Mouse (Mus musculus) bone marrow, adult 2 months (tissue): ENCODE data around the gene Plod2.

Experiments
- CTCF ChIP-seq: fragments of 200-500 bp; IDR thresholded peaks from 2 replicates; pipeline ENCODE4 v1.5.1; 2011; ENCODE audit warnings: low read length, control low read depth; ENCODE audit not compliant: control insufficient read depth, insufficient read depth
- POLR2A ChIP-seq: fragments of 200-500 bp; IDR thresholded peaks from 2 replicates; pipeline ENCODE4 v1.6.1; 2011; ENCODE audit warnings: low read depth, mild to moderate bottlenecking, control low read depth, low read length, borderline replicate concordance; ENCODE audit not compliant: control insufficient read depth

DNA sequence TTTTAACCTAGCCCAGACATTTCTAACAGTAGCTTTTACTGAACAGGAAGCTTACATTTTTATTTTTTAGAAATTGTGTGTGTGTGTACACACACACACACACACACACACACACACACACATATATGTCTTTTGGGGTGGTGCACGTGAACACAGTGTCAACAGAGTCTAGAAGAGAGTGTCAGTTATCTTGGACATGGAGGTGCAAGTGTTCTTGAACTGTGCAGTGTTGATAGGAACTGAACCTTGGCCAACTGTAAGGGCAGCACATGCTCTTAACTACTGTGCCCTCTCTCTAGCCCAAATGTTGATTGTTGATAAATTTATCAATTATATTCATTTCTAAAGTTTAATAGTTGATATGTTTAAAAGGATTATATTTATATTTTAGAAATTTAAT lies 78.1 kb downstream of the Plod2 start:
- TF ChIP-seq CTCF: no peak
- no peak for TF ChIP-seq POLR2A
